Mouse (Mus musculus) MEL (cell line): ENCODE data around the gene Cd44.

Source experiments
- CTCF ChIP-seq, 3 experiments: IDR thresholded peaks in 2 of 3; conservative IDR thresholded peaks in 1 of 3; 2 replicates each; pipeline ENCODE4 v1.5.1; 2011 to 2012; ENCODE audit warnings: low read length in 3 of 3, low read depth in 2 of 3, mild to moderate bottlenecking in 2 of 3, improper control_type of control experiment in 1 of 3, inconsistent platforms in 1 of 3, mixed read lengths in 1 of 3, moderate library complexity in 1 of 3; ENCODE audit not compliant: control insufficient read depth in 1 of 3, insufficient read depth in 1 of 3, poor library complexity in 1 of 3, severe bottlenecking in 1 of 3
- TCF12 ChIP-seq: IDR thresholded peaks from 2 replicates; pipeline ENCODE4 v1.6.1; 2014; ENCODE audit warnings: low read depth, mild to moderate bottlenecking, inconsistent platforms, low read length, improper control_type of control experiment, moderate library complexity

DNA sequence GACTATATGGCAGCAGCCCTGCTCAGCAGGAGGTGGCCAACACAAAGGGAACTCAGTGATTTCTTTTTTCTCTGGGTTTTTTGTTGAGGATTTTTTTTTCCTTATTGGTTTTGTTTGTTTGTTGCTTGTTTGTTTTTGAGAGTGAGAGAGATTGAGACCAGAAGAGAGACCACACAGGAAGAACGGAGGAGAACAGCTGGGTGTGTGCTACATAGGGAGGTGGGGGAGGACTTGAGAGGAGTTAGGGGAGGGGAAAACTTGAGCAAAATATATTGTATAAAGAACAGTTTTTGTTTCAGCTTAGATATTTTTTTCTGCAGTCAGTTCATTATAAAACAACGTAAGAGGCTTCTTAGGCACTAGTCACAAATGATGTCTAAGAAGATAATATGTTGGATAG, 103.3 kb downstream of the Cd44 start:
- TF ChIP-seq CTCF (IDR thresholded peaks at IDR 0.05 in 2 of 3, conservative IDR thresholded peaks at IDR 0.05 in 1 of 3; ENCODE audit: control insufficient read depth in 1 of 3, insufficient read depth in 1 of 3, low read depth in 2 of 3, low read length in 3 of 3, poor library complexity in 1 of 3, severe bottlenecking in 1 of 3) (no peak), TCF12 (no peak)
